Mouse (Mus musculus): Measurements from ENCODE around the gene Pgbd1. TPM values are rescaled to one million over a fixed set of nuclear protein-coding genes. Genes with fewer than 3 reads are reported as not detected.

The Pgbd1 gene
- polyA plus RNA-seq, 1 experiment from 2014 or later = 4.6 TPM

DNA sequence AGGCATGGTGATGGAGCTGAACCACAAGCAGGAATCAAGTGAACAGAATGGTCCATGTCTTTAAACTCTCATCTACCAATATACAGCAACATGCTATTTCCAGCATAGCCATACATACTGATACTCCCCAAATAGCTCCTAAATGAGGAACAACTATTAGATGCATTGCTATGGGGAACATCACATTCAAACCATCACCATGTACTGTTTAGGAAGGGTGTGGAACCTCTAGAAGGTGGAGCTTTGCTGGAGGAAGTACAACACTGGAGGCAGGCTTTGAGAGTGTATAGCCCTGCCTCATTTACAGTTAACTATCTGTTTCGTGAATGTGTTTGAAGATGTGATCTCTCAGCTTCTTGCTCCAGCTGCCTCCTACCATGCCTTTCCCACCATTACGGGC is 63.1 kb downstream of the Pgbd1 start:
- Histone ChIP-seq H3K27me3 (ENCODE audit: control insufficient read depth, insufficient read depth, low read depth, low read length) (no peaks in the 10 kb centered on the region), H3K4me1 (ENCODE audit: control insufficient read depth, insufficient read depth, low read length) (no peaks in the 10 kb centered on the region), H3K36me3 (ENCODE audit: control insufficient read depth, insufficient read depth, low read length) (no peaks in the 10 kb centered on the region; the same call in 1 of the 2 replicates), H3K9me3 (replicated peaks; ENCODE audit: control insufficient read depth, low read length, poor library complexity, severe bottlenecking) (no peaks in the 10 kb centered on the region), H3K27ac (ENCODE audit: low read length) (no peak overlapping the region), H3K4me2 (ENCODE audit: low read length) (no peak overlapping the region), H3K4me3 (ENCODE audit: low read depth, low read length) (no peak overlapping the region), H3K9ac (ENCODE audit: low read depth, low read length) (no peak overlapping the region)
- 95% methylated on average over 2 of the region's 2 CpGs for WGBS
- ATAC-seq = no peak

DNA sequence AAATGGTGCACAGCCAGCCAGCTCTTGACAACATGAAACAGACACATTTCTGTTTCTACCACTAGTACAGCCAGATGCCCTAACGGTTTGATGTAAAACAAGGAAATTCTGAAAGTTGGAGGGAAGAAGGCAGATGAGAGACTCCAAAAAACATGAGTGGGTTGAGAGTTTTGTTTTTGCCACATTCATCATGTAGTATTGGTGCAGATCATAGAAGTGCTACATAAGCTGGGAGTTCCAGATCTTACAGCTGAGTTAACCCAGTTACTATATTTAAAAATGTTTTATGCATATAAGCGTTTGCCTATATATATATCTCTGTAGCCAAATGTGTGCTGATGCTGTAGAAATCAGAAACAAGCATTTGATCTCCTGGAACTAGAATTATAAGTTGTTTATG is 68.2 kb downstream of the Pgbd1 start:
- H3K9ac ChIP-seq (ENCODE audit: low read depth, low read length) = no peak overlapping the region
- ATAC-seq = no peak
- H3K27me3 ChIP-seq (ENCODE audit: control insufficient read depth, insufficient read depth, low read depth, low read length) = no peaks in the 10 kb centered on the region
- H3K4me3 ChIP-seq (ENCODE audit: low read depth, low read length) = no peak overlapping the region
- peaks cover 24% of the 10 kb centered on the region for H3K36me3 ChIP-seq (ENCODE audit: control insufficient read depth, insufficient read depth, low read length)
- H3K9me3 ChIP-seq (replicated peaks; ENCODE audit: control insufficient read depth, low read length, poor library complexity, severe bottlenecking) = no peaks in the 10 kb centered on the region
- H3K4me1 ChIP-seq (ENCODE audit: control insufficient read depth, insufficient read depth, low read length) = no peaks in the 10 kb centered on the region
- no peak overlapping the region for H3K27ac ChIP-seq (ENCODE audit: low read length)
- H3K4me2 ChIP-seq (ENCODE audit: low read length) = no peak overlapping the region
- 94% methylated on average over 2 of the region's 2 CpGs for WGBS

MicroRNA genes within 50 kb of the gene (microRNA counts, 519-probe panel; counts per million panel counts)
- 2,683 counts per million, percentile 80 among the panel's probes with 10 or more counts for microRNA mmu-miR-1896

Small RNAs within 50 kb of the gene (microRNA-seq; reads per million reads assigned to microRNA genes)
- not detected for gene Mir1896
- gene Mir6942 = not detected

Other genes starting within 250 kb of the Pgbd1 start
- gene Gpx5, start 148.3 kb downstream of the Pgbd1 start, polyA plus RNA-seq (2015; fragmentation: Nextera tagmentation; extraction: Ambion mirVana) = not detected in 2 replicates
- gene Gpx6, start 128.9 kb downstream of the Pgbd1 start, polyA plus RNA-seq (2015; fragmentation: Nextera tagmentation; extraction: Ambion mirVana) = 0.54 TPM in 1 of 2 replicates, not detected in the other
- not detected in 2 replicates for gene Olfr1367, start 94.1 kb downstream of the Pgbd1 start, polyA plus RNA-seq (2015; fragmentation: Nextera tagmentation; extraction: Ambion mirVana)
- gene Zscan12, start 78.2 kb downstream of the Pgbd1 start, polyA plus RNA-seq (2015; fragmentation: Nextera tagmentation; extraction: Ambion mirVana) = 11.5 and 13.5 TPM in 2 replicates
- gene Zkscan3, start 38.3 kb downstream of the Pgbd1 start, polyA plus RNA-seq (2015; fragmentation: Nextera tagmentation; extraction: Ambion mirVana) = 64.5 and 73.5 TPM in 2 replicates
- 21.5 and 23.4 TPM in 2 replicates for gene Zscan26, start 12.7 kb upstream of the Pgbd1 start, polyA plus RNA-seq (2015; fragmentation: Nextera tagmentation; extraction: Ambion mirVana)
- 3.8 and 4.5 TPM in 2 replicates for gene Nkapl, start 27.5 kb upstream of the Pgbd1 start, polyA plus RNA-seq (2015; fragmentation: Nextera tagmentation; extraction: Ambion mirVana)
- gene Zkscan4, start 37.8 kb upstream of the Pgbd1 start, polyA plus RNA-seq (2015; fragmentation: Nextera tagmentation; extraction: Ambion mirVana) = 12.0 and 13.2 TPM in 2 replicates
- not detected in 2 replicates for gene Gm10065, start 38.4 kb upstream of the Pgbd1 start, polyA plus RNA-seq (2015; fragmentation: Nextera tagmentation; extraction: Ambion mirVana)
- 0.43 and 0.56 TPM in 2 replicates for gene AK157302, start 54.2 kb upstream of the Pgbd1 start, polyA plus RNA-seq (2015; fragmentation: Nextera tagmentation; extraction: Ambion mirVana)
- 4.3 and 7.3 TPM in 2 replicates for gene Gm11273, start 60.4 kb upstream of the Pgbd1 start, polyA plus RNA-seq (2015; fragmentation: Nextera tagmentation; extraction: Ambion mirVana)
- gene Zkscan8, start 90.1 kb upstream of the Pgbd1 start, polyA plus RNA-seq (2015; fragmentation: Nextera tagmentation; extraction: Ambion mirVana) = 4.1 and 4.3 TPM in 2 replicates
- gene Olfr1366, start 101.8 kb upstream of the Pgbd1 start, polyA plus RNA-seq (2015; fragmentation: Nextera tagmentation; extraction: Ambion mirVana) = 0.09 and 0.15 TPM in 2 replicates
- gene Olfr1535, start 118.8 kb upstream of the Pgbd1 start, polyA plus RNA-seq (2015; fragmentation: Nextera tagmentation; extraction: Ambion mirVana) = not detected in 2 replicates
- gene Olfr1364, start 140.7 kb upstream of the Pgbd1 start, polyA plus RNA-seq (2015; fragmentation: Nextera tagmentation; extraction: Ambion mirVana) = not detected in 2 replicates
- gene Olfr1362, start 173.0 kb upstream of the Pgbd1 start, polyA plus RNA-seq (2015; fragmentation: Nextera tagmentation; extraction: Ambion mirVana) = not detected in 2 replicates
- 0.07 TPM in 1 of 2 replicates, not detected in the other for gene Olfr11, start 201.5 kb upstream of the Pgbd1 start, polyA plus RNA-seq (2015; fragmentation: Nextera tagmentation; extraction: Ambion mirVana)
- gene Olfr1361, start 222.3 kb upstream of the Pgbd1 start, polyA plus RNA-seq (2015; fragmentation: Nextera tagmentation; extraction: Ambion mirVana) = not detected in 2 replicates
- not detected in 2 replicates for gene Olfr1360, start 236.3 kb upstream of the Pgbd1 start, polyA plus RNA-seq (2015; fragmentation: Nextera tagmentation; extraction: Ambion mirVana)

Measured in midbrain, embryonic 16.5 days (tissue).